Mouse (Mus musculus): ENCODE data around the gene Trappc5. TPM values are rescaled to one million over a fixed set of nuclear protein-coding genes. Genes with fewer than 3 reads are reported as not detected.

Gene Trappc5
- 10 to 100 TPM; 16.3 to 16.8 TPM for total RNA-seq (2021)
- long read RNA-seq, experiment 1, full-length matches to known transcripts: 41 of 41 reads
- long read RNA-seq, experiment 1, partial matches to known transcripts: 0 of 41 reads
- long read RNA-seq, experiment 1, other reads (novel, unspliced or antisense): 0 of 41 reads
- long read RNA-seq, experiment 2, full-length matches to known transcripts: 68 of 68 reads
- long read RNA-seq, experiment 2, partial matches to known transcripts: 0 of 68 reads
- long read RNA-seq, experiment 2, other reads (novel, unspliced or antisense): 0 of 68 reads

GRCm38 (mm10) chr8:3676131-3676992, at the start of gene Trappc5:
Gene Trappc5, plus strand, starts transcription at chr8:3676299.
- intact Hi-C loops (cut with DNase I): loop anchor here (10.0 kb wide), 1 partner anchor 212 kb away; the partner anchor contains the start of gene Pex11g
- DNase-seq: peak; percentile 86 to 92

- intact Hi-C loops (cut with DNase I): loop anchor here (5.0 kb wide), 1 partner anchor 45 kb away; the partner anchor contains the start of gene Fcor
- no peak for DNase-seq
These were observed 49.1 kb upstream of the Trappc5 start for GRCm38 (mm10) chr8:3626971-3627370.

GRCm38 (mm10) chr8:3628014-3628413, 48.1 kb upstream of the Trappc5 start:
- no peak for DNase-seq
- intact Hi-C loops (cut with DNase I): loop anchor here (5.0 kb wide), 1 partner anchor 44 kb away; the partner anchor contains the start of gene Fcor

GRCm38 (mm10) chr8:3630647-3631477, 45.2 kb upstream of the Trappc5 start, which contains the start of gene Stxbp2:
Gene Stxbp2, plus strand, starts transcription at chr8:3630955.
- intact Hi-C loops (cut with DNase I): no loop called here
- DNase-seq: no peak

- intact Hi-C loops (cut with DNase I): no loop called here
- DNase-seq: no peak
These were observed 44.6 kb upstream of the Trappc5 start for GRCm38 (mm10) chr8:3631478-3631875.

GRCm38 (mm10) chr8:3645804-3646203, 30.3 kb upstream of the Trappc5 start:
- intact Hi-C loops (cut with DNase I): no loop called here
- peak in 1 of 2 experiments; percentile 15 for DNase-seq

GRCm38 (mm10) chr8:3646824-3647531, 29.1 kb upstream of the Trappc5 start:
- intact Hi-C loops (cut with DNase I): no loop called here
- no peak for DNase-seq

- no peak for DNase-seq
- intact Hi-C loops (cut with DNase I): no loop called here
These were observed 28.5 kb upstream of the Trappc5 start for GRCm38 (mm10) chr8:3647561-3647960.

GRCm38 (mm10) chr8:3648268-3648667, 27.8 kb upstream of the Trappc5 start:
- no peak for DNase-seq
- intact Hi-C loops (cut with DNase I): no loop called here

- no peak for DNase-seq
- intact Hi-C loops (cut with DNase I): no loop called here
These were observed 27.1 kb upstream of the Trappc5 start for GRCm38 (mm10) chr8:3648990-3649389.

- intact Hi-C loops (cut with DNase I): no loop called here
- DNase-seq: no peak
These were observed 23.3 kb upstream of the Trappc5 start for GRCm38 (mm10) chr8:3652845-3653244.

- no peak for DNase-seq
- intact Hi-C loops (cut with DNase I): no loop called here
These were observed 21.2 kb upstream of the Trappc5 start for GRCm38 (mm10) chr8:3654726-3655508.

- DNase-seq: no peak
- intact Hi-C loops (cut with DNase I): no loop called here
These were observed 20.6 kb upstream of the Trappc5 start, which contains the start of gene Retn for GRCm38 (mm10) chr8:3655526-3655925. Gene Retn, plus strand, starts transcription at chr8:3655770.

- DNase-seq: no peak
- intact Hi-C loops (cut with DNase I): no loop called here
These were observed 19.2 kb upstream of the Trappc5 start for GRCm38 (mm10) chr8:3656725-3657381.

GRCm38 (mm10) chr8:3660889-3661288, 15.2 kb upstream of the Trappc5 start:
- intact Hi-C loops (cut with DNase I): no loop called here
- no peak for DNase-seq

GRCm38 (mm10) chr8:3664405-3664804, 11.7 kb upstream of the Trappc5 start:
- intact Hi-C loops (cut with DNase I): no loop called here
- DNase-seq: no peak

GRCm38 (mm10) chr8:3665507-3665906, 10.6 kb upstream of the Trappc5 start, which contains the start of gene Mcemp1:
Gene Mcemp1, plus strand, starts transcription at chr8:3665754.
- DNase-seq: no peak
- intact Hi-C loops (cut with DNase I): no loop called here

- intact Hi-C loops (cut with DNase I): loop anchor here (5.0 to 10.0 kb wide), 2 partner anchors 43 to 206 kb away; partner anchors contain the start of genes Pcp2 and Pex11g
- no peak for DNase-seq
These were observed 5.7 kb upstream of the Trappc5 start for GRCm38 (mm10) chr8:3670388-3670787.

All from gastrocnemius, postnatal 36 days (tissue).